Comparison of ENCODE assay signal across 10 mouse cellular contexts in genomic region chr2:30654582-30654981, GRCm38 (mm10). TPM values are rescaled to one million over a fixed set of nuclear protein-coding genes. Genes with fewer than 3 reads are reported as not detected.
DNase-seq lines count a peak whose midpoint lies in the region; ATAC-seq and TF ChIP-seq lines count a peak whose summit lies in the region.
"Had no signal": no experiment of that assay in that cellular context is flagged by ENCODE, and none has a peak within 500 bp of the region (broad histone marks: within the 10 kb centered on the region; RNA-seq: fewer than 3 reads in every experiment).

No protein-coding gene starts in this region.

- no peak for TF ChIP-seq CTCF in cerebellum, adult 2 months (IDR thresholded peaks at IDR 0.05; ENCODE audit: borderline replicate concordance, insufficient read depth, low read depth, low read length)
- no peak; the same call in 1 of the 2 replicates for TF ChIP-seq CTCF in kidney, adult 2 months (conservative IDR thresholded peaks at IDR 0.05; ENCODE audit: insufficient read depth, insufficient read length, low read depth, low read length)
- no peak for TF ChIP-seq CTCF in lung, postnatal 0 days (IDR thresholded peaks at IDR 0.05)

- H3K4me2 ChIP-seq in embryonic facial prominence, embryonic 13.5 days = no peak overlapping the region
- no peak overlapping the region for H3K4me2 ChIP-seq in midbrain, embryonic 12.5 days (replicated peaks)
- no peak overlapping the region for H3K4me2 ChIP-seq in lung, postnatal 0 days (replicated peaks; ENCODE audit: low read depth, low read length)
- H3K4me2 ChIP-seq: liver, embryonic 12.5 days had no signal

- no peaks in the 10 kb centered on the region for H3K27me3 ChIP-seq in cerebellum, adult 2 months (ENCODE audit: control insufficient read depth, insufficient read depth, low read length)
- H3K27me3 ChIP-seq in embryonic facial prominence, embryonic 13.5 days = no peaks in the 10 kb centered on the region
- no peaks in the 10 kb centered on the region for H3K27me3 ChIP-seq in kidney, adult 2 months (replicated peaks; ENCODE audit: control insufficient read depth, insufficient read depth, low read length)
- H3K27me3 ChIP-seq in midbrain, embryonic 12.5 days = peaks cover 21% of the 10 kb centered on the region
- no peaks in the 10 kb centered on the region for H3K27me3 ChIP-seq in lung, postnatal 0 days (replicated peaks; ENCODE audit: insufficient read depth, low read length)

- TF ChIP-seq POLR2A in cerebellum, adult 2 months (IDR thresholded peaks at IDR 0.05; ENCODE audit: borderline replicate concordance, insufficient read depth, low read length) = no peak
- TF ChIP-seq POLR2A in kidney, adult 2 months (IDR thresholded peaks at IDR 0.05; ENCODE audit: low read depth, low read length) = peak; percentile 21

- peaks cover 29% of the 10 kb centered on the region for H3K4me1 ChIP-seq in cerebellum, adult 2 months (ENCODE audit: control insufficient read depth, insufficient read depth, low read length)
- H3K4me1 ChIP-seq in embryonic facial prominence, embryonic 13.5 days = peaks cover 83% of the 10 kb centered on the region
- peaks cover 42% of the 10 kb centered on the region for H3K4me1 ChIP-seq in kidney, adult 2 months (ENCODE audit: control insufficient read depth, insufficient read depth, low read length)
- H3K4me1 ChIP-seq in midbrain, embryonic 12.5 days = peaks cover 88% of the 10 kb centered on the region
- H3K4me1 ChIP-seq in lung, postnatal 0 days (ENCODE audit: insufficient read depth, low read depth, low read length) = peaks cover 24% of the 10 kb centered on the region

- DNase-seq in cerebellum, adult 9-11 months = peak; percentile 47
- DNase-seq in cerebellum, adult 2 months = no peak
- peak; percentile 93 for DNase-seq in kidney, adult 2 months
- DNase-seq in c-Kit-positive CD71-positive TER-119-positive erythroid progenitor cells, embryonic 14.5 days (ENCODE audit: low spot score) = no peak
- no peak for DNase-seq in embryo, embryonic 9.5 days (ENCODE audit: extremely low spot score)
- no peak for DNase-seq in lung, postnatal 0 days (ENCODE audit: low spot score)

- H3K9ac ChIP-seq in embryonic facial prominence, embryonic 13.5 days = no peak overlapping the region
- H3K9ac ChIP-seq in midbrain, embryonic 12.5 days (replicated peaks) = no peak overlapping the region
- no peak overlapping the region for H3K9ac ChIP-seq in lung, postnatal 0 days (replicated peaks; ENCODE audit: low read depth)
- H3K9ac ChIP-seq: liver, embryonic 12.5 days had no signal

- H3K27ac ChIP-seq in cerebellum, adult 2 months (ENCODE audit: insufficient read depth, low read length) = no peak overlapping the region
- peak overlapping the region; percentile 66 for H3K27ac ChIP-seq in embryonic facial prominence, embryonic 13.5 days
- peak overlapping the region; percentile 75 for H3K27ac ChIP-seq in kidney, adult 2 months (ENCODE audit: insufficient read depth, low read depth, low read length)
- H3K27ac ChIP-seq in midbrain, embryonic 12.5 days (replicated peaks) = peak overlapping the region; percentile 56; the same call in 1 of the 2 replicates
- H3K27ac ChIP-seq in lung, postnatal 0 days (ENCODE audit: low read length) = no peak overlapping the region
- H3K27ac ChIP-seq: liver, embryonic 12.5 days had no signal

- no peaks in the 10 kb centered on the region for H3K9me3 ChIP-seq in embryonic facial prominence, embryonic 13.5 days
- no peaks in the 10 kb centered on the region for H3K9me3 ChIP-seq in midbrain, embryonic 12.5 days
- no peaks in the 10 kb centered on the region for H3K9me3 ChIP-seq in lung, postnatal 0 days (ENCODE audit: low read length)
- H3K9me3 ChIP-seq: liver, embryonic 12.5 days had no signal

- ATAC-seq in embryonic facial prominence, embryonic 13.5 days (ENCODE audit: insufficient number of reproducible peaks, insufficient read depth, low FRiP score, low TSS enrichment, low read depth) = no peak
- no peak for ATAC-seq in midbrain, embryonic 12.5 days (ENCODE audit: low FRiP score, low read depth)
- ATAC-seq in lung, postnatal 0 days = no peak
- ATAC-seq: liver, embryonic 12.5 days had no signal

- WGBS in cerebellum, adult 2 months = 29% methylated on average over 6 of the region's 6 CpGs
- 72% methylated on average over 6 of the region's 6 CpGs for WGBS in embryonic facial prominence, embryonic 13.5 days
- 33% methylated on average over 6 of the region's 6 CpGs for WGBS in kidney, adult 2 months
- 83% methylated on average over 6 of the region's 6 CpGs for WGBS in midbrain, embryonic 12.5 days
- 64% methylated on average over 6 of the region's 6 CpGs for WGBS in lung, postnatal 0 days

- H3K4me3 ChIP-seq in cerebellum, adult 2 months (replicated peaks; ENCODE audit: insufficient read depth, low read depth, low read length) = no peak overlapping the region
- no peak overlapping the region for H3K4me3 ChIP-seq in embryonic facial prominence, embryonic 13.5 days
- H3K4me3 ChIP-seq in kidney, adult 2 months (ENCODE audit: insufficient read depth, low read depth, low read length) = no peak overlapping the region
- no peak overlapping the region for H3K4me3 ChIP-seq in midbrain, embryonic 12.5 days
- no peak overlapping the region for H3K4me3 ChIP-seq in lung, postnatal 0 days (ENCODE audit: low read depth, low read length)
- H3K4me3 ChIP-seq: liver, embryonic 12.5 days had no signal

- TF ChIP-seq EP300 in lung, postnatal 0 days (IDR thresholded peaks at IDR 0.05) = no peak

- H3K36me3 ChIP-seq in embryonic facial prominence, embryonic 13.5 days = no peaks in the 10 kb centered on the region
- no peaks in the 10 kb centered on the region for H3K36me3 ChIP-seq in kidney, adult 2 months (ENCODE audit: control insufficient read depth, insufficient read depth, low read length)
- no peaks in the 10 kb centered on the region for H3K36me3 ChIP-seq in midbrain, embryonic 12.5 days
- H3K36me3 ChIP-seq in lung, postnatal 0 days (ENCODE audit: insufficient read depth, low read length) = no peaks in the 10 kb centered on the region
- H3K36me3 ChIP-seq: liver, embryonic 12.5 days had no signal

RNA-seq across cellular contexts. Expression of gene Cstad, which starts 59.7 kb away (rescaled TPM):
- polyA plus RNA-seq in cerebellum, adult 2 months (2012; rRNA removed) = 3.2 and 3.7 TPM in 2 replicates
- 1.9 and 2.0 TPM in 2 replicates for polyA plus RNA-seq in embryonic facial prominence, embryonic 13.5 days (2015; fragmentation: Nextera tagmentation; extraction: Ambion mirVana)
- polyA plus RNA-seq in kidney, adult 2 months (2012; rRNA removed) = 1.2 and 1.3 TPM in 2 replicates
- polyA plus RNA-seq in midbrain, embryonic 12.5 days (2016; fragmentation: Nextera tagmentation; extraction: Ambion mirVana) = 0.68 and 0.77 TPM in 2 replicates
- 1.9 and 2.3 TPM in 2 replicates for polyA plus RNA-seq in lung, postnatal 0 days (2015; fragmentation: Nextera tagmentation; extraction: Ambion mirVana)
- polyA plus RNA-seq: embryonic facial prominence, embryonic 11.5 days had no signal

Comparison
In these comparisons a context has a peak if more than half of its experiments do, and no peak if none do; other contexts are left out.
1. DNase-seq: peak in cerebellum, adult 9-11 months (single experiment) and kidney, adult 2 months (single experiment); none in cerebellum, adult 2 months (0 of 2), c-Kit-positive CD71-positive TER-119-positive erythroid progenitor cells, embryonic 14.5 days (single experiment), embryo, embryonic 9.5 days (single experiment) and lung, postnatal 0 days (single experiment).
2. H3K27ac ChIP-seq: peak in embryonic facial prominence, embryonic 13.5 days (single experiment), kidney, adult 2 months (single experiment) and midbrain, embryonic 12.5 days (single experiment); none in cerebellum, adult 2 months (single experiment) and lung, postnatal 0 days (single experiment).